Mouse (Mus musculus): ENCODE results near the gene Tada1. TPM values are rescaled to one million over a fixed set of nuclear protein-coding genes. Genes with fewer than 3 reads are reported as not detected.

The Tada1 gene
- polyA plus RNA-seq (2017; shearing (Covaris generic)) = 10 to 100 TPM; 37.5 to 52.3 (median 43.1) TPM

DNA sequence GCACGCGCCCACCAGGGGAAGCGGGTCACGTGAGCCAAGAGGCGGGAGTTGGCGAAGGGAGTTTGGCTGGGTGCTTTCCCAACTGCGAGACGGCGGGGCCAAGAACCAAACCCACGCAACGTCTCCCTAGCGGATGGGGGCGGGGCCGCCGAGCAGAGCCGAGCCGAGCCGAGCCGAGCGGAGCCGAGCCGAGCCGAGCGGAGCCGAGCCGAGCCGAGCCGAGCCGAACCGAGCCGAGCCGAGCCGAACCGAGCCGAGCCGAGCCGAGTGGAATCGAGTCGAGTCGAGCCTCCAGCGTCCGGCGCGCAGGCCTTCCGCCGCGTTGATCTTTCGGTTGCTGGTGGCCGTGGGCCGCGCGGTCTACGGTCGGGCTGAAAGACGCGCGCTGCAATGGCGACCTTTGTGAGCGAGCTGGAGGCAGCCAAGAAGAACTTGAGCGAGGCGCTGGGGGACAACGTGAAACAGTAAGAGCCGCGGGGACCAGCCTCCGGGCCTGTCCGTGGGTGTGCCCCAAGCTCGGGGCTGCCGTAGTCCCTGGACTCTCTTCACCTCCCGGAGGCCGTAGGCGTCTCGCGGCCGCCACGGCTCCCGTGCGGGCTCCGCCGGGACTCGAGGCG is at the start of gene Tada1:
Gene Tada1 (plus strand): TSS at position 85 of the 617 bp plus-strand sequence.
- ATAC-seq = peak; percentile 87

- ATAC-seq = no peak
These were observed 48.1 kb upstream of the Tada1 start for GRCm38 (mm10) chr1:166330752-166331151.

DNA sequence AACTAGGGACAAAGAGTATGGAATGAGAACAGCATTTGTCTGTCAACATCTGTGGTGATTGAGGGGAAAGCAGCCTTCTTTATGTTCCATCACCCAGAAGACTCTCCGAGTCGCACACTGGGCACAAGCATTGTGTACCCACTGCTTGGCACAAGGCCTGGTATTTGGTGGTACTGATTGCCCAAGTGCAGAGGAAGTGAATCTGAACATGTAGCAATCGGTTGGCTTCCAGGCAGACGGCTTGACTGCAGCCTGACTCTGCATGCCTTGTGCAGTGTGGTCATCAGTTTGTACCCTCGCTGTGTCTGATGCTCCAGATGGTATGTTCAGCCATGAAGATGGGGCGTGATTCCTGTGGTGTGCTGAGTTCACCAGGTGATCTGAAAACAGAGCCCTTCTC is 39.8 kb upstream of the Tada1 start:
- no peak for ATAC-seq

DNA sequence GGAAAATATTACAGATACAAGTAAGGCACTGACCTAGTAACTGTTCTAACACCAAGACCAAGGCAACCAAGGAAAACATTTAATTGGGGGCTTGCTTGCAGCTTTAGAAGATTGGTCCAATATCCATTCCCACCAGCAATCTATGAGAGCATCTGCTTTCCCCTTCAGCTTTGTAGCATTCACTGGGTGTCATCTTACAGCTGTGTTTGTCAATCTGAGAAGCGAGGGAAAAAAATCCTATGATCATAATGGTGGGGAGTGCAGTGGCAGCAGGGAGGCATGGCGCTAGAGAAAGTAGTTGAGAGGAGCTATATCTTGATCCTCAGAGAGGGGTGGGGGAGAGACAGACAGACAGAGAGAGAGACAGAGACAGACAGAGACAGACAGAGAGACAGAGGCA is 36.8 kb upstream of the Tada1 start:
- ATAC-seq = no peak

DNA sequence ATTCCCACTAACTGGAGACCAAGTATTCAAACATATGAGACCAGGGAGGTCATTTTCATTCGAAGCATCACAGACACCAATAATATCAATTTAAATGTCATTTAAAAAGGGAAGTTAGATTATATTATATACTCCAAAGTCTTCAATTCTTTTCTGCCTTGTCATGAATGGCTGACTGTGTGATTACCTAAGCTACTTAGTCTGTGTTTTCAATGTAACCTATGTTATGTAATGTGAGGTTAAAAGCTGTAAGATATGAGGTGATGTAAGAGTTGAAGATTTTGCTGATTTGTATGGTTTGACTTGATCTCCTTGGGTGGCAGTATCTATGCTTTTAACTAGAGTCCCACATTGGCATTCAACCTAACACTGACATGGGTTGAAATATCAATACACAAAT is 36.4 kb upstream of the Tada1 start:
- ATAC-seq = no peak

GRCm38 (mm10) chr1:166343586-166343985 is 35.3 kb upstream of the Tada1 start:
- ATAC-seq = no peak

DNA sequence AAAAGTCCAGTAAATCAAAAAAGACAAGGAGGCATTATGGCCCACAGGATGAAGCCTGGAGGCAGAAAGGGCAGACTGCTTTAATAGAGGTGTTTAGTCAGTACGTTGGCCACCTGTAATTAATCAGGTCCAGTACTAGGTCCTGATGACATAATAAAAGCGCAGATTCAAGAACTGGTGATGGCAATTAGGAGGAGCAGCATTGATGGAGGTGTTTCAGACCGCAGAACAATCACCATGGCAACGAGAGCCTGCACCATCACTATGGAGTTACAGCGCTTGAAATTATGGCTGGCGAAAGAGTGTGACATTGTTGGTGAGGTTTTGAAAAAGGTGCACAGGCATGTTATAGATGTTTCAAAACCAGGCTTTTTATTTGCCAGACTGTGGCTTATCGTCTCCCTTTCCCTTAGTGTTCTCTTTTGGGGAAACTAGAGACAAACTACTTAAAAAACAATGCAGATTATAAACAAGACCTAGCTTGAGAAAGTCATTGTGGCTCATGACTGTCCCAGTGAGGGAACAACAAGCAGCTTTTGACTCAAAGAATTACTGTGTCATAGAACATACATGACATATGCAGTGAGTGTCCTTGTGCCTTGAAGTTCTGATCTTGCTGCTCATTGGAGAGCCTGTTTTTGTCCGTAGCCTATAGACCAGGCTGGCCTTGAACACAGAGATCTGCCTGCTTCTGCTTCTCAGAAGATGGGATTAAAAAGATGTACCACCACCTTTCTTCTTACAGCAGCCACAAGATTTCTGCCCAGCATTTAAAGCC is 34.4 kb upstream of the Tada1 start:
- ATAC-seq = no peak

DNA sequence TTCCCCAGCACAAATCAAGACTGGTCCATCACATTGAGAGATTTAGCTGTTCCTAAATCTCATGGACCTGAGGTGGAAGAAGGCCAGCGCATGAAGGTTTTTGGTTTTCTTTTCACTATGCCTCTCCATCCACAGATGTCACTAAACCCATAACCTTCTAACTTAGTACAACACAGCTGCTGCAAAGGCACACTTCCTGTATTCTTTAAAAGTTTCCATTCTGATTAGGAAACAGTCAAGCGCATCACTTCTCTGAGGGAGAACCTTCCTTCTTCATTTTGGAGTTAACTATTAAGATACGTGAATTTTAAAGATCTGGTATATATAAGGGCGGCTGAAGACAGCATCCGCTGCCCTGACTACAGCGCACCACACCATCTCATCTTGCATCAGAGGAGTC is 33.3 kb upstream of the Tada1 start:
- no peak for ATAC-seq

DNA sequence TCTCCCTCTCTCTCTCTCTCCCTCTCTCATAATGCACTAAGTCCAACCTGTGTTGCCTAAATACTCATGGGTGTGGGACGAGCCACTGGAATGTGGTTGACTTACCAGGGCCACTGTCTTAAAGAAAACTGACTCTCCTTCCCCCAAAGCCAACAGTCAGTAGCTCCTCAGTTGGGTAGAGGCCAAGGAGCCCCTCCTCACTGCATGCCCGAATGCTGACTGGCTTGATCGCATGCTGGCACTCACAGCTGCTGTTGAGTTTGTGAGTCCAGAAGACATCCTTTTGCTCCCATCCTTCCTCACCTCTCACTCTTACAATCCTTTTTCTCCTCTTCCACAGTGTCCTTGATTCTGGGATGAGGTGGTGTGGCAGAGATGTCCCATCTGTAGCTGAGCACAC is 32.0 kb upstream of the Tada1 start:
- ATAC-seq = no peak

GRCm38 (mm10) chr1:166349341-166349740 is 29.6 kb upstream of the Tada1 start:
- ATAC-seq = no peak

DNA sequence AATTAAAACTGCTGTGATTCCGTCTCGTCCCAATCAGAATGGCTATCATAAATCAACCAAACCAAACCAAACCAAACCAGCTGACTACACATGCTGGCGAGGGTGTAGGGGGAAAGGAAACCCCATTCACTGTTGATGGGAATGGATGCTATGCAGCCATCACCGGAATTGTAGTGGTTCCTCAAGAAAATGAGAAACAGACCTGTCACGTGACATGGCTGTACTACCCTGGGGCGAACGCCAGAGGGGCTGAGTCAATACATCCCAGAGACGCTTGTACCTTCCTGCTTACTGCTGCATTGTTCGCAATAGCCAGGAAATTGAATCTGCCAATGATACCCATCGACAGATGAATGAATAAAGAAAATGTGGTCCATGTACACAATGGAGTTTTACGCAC is 29.1 kb upstream of the Tada1 start:
- ATAC-seq = no peak

GRCm38 (mm10) chr1:166360157-166360855 is 18.6 kb upstream of the Tada1 start:
- peak; percentile 80 for ATAC-seq

DNA sequence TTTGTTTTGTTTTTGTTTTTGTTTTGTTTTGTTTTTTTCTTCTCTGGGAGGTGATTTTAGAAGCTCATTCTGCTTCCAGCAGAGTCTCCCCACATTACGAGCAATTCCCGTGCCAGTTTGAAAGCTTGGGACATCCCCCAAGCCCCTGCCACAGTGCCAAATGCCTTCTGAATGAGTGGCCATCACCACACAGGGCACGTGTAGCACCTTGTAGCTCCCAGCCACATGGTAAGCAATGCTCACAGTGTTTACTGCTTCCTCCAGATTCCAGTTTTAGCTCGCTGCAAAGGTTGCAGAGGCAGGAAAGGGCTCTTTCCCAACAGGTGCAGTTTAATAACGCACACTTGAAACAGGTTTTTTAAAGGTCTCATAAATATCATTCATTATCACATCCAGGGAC is 18.0 kb upstream of the Tada1 start:
- no peak for ATAC-seq

DNA sequence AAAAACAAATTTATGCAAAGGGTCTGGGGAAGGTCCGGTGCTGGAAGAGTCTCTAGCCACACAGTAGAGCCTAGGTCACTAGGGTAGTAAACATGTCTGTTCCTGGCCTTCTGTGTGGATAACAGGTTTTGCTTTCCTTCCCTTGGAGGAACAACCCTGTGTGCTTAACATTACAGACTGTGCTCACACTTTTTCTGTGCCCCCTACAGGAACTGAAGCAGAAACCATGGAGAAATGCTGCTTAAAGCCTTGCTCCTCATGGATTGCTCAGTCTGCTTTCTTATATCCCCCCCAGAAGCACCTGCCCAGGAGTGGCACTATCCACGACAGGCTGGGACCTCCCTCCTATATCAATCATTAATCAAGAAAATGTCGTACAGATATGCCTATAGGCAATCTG is 17.1 kb upstream of the Tada1 start:
- no peak for ATAC-seq

DNA sequence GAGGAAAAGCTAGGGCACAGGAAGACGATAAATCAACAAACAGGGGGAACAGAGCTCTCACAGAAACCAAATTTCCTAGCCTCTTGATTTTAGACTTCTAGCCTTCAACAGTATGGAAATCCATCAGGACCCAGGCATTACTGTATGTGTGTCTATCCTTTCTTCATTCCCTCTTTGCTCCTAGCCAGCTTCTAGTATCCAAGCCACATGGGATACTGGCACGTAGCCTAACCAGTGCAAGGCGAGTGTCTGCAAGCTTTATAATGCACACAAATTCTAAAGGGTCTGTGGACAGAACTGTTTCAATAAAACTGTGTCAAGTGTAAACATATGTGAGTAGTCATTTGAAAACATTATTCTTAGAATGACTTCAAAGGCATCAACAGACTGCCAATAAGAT is 16.2 kb upstream of the Tada1 start:
- ATAC-seq = no peak

DNA sequence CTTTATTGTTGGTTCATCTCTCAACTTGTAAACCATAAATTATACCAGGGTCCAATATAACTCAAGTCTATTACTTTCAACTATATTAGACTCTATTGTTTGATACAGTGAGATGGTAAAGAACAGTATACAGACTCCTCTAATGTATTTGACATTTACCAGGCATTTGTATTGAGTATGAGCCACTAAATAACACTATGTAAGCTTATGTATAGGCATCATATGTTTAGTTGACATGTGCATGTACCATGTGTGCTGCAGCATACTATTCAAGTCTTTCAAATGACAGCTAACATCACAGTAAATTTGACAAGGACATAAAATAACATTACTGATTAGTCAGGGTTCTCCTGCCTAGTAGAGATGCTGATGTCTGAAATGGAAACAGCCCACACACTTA is 15.8 kb upstream of the Tada1 start:
- no peak for ATAC-seq

DNA sequence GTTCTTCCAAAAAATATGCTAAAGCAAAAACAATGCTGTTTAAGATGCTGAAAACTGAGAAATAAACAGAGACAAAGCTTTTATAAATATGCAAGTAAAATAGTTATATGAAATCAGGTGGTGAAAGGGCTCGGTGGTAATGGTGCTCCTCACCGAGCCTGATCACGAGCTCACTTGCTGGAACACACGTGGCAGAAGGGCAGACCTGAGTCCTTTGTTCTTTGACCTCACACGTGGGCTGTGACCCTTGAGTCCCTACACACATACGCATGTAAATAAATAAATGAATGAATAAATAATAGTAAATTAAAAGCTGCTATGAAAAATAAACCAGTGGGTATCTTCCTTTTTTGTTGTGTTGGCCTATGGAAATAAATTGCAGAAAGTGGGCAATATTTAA is 1.7 kb upstream of the Tada1 start:
- no peak for ATAC-seq

DNA sequence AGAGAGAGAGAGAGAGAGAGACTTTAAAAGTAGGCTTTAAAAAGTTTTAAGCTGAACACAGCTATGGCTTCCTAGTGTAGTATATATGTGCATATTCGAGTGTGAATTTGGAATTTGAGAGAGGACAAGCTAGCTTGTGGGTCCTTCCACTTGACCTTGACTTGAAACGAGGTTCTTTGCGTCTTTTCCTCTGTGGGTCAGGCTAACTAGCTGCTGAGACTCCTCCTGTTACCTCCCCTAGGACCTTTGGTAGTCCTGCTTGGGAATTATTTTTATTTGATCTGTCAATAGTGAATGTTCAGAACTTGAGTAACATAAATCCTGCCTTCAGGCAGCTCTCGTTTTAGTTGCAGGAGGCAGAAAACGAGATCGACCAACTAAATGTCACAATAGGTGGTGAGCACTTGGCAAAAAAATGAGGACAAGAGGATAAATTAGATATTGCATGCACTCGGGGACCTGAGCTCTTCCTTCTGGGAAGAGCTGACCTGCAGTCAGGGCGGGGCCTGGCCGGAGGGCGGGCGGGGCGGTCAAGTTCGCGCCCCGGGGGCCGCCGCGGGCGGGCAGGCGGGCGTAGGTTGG is 375 bp upstream of the Tada1 start:
- ATAC-seq = no peak

DNA sequence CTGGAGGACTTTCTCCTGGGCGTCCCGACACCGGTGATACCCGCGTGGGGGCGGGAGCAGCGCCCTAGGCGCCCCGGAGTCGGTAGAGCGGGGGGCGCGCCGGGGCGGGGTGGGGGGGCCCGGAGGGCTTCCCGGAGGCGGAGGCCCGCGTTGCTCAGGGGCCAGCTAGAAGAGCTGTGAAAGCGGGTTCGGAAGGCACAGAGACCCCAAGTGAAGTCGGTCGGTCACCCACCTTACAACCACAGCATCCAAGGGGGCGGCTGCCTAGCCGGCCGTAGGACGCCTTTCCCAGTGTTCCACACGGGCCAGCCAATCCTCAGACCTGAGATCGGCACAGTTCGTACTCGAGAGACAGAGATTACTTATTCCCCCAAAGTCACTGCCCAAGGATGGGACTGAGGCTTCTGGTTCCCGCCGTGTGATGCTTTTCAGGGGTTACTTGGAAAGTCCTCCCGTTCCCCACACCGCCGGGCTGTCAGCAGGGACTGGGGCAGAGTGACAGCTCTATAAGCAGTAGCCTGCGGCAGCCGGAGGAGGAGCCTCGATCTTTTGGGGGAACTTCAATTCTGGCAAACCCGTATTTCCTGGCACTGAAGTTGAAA is 834 bp downstream of the Tada1 start:
- peak; percentile 61 for ATAC-seq

DNA sequence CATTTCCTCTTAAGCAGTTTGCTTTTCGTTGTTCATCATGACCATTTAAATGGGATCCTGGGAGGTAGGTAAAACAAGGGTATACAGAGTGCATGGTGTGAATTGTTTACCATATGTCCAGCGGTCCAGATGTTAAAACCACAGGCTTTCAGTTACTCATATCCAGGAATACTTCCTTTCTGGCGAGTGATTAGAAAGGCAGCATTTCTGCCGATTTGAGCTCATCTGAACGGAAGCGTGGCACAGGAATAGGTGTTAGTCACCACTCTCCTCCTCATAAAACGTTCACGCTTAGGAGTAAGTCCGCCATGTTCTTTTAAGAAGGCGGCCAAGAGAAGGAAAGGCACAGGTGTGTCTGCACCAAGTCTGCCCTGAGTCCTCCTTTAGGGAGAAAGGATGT is 2.4 kb downstream of the Tada1 start:
- ATAC-seq = no peak

GRCm38 (mm10) chr1:166381821-166382220 is 2.9 kb downstream of the Tada1 start:
- no peak for ATAC-seq

DNA sequence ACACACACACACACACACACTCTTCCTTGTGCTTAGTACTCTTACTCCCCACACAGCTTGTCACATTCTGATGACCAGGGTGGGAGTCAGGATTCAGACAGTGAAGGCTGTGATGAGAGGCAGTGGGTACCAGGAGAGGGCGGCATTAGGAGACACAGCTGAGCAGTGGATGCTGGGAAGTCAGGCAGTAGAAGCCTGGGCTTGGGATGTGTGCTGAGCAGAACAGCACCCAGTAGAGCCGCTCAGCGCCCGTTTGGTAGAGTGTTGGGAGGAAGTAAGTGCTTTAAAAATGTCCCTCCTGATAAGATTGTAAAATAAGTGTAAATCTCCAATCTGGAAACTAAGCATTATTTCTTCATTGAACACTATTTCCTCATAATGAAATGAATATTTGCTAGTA is 3.7 kb downstream of the Tada1 start:
- no peak for ATAC-seq

DNA sequence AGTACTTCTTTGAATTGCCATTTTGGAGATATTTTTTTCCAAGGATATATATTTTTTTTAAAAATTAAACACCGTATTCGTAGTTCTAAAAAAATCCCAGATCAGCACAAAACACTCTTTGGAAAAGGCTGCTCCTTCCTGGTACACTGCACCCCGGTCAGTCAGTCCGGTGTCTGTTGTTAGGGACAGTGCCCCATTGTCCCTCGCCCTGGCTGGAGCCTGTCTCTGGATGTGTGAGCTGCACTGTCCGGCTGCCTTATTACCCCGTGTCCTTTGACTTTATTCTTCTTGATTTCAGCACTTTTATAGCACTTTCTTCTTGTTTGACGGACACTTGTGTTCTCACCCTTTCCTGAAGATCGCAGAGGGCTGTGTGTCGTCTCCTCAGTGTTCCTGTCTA is 5.7 kb downstream of the Tada1 start:
- ATAC-seq = no peak
